39 mouse cellular contexts compared by ENCODE assay signal in genomic region chr7:43966451-43966850, GRCm38 (mm10). TPM values are rescaled to one million over a fixed set of nuclear protein-coding genes. Genes with fewer than 3 reads are reported as not detected.
"Had no signal": no experiment of that assay in that cellular context is flagged by ENCODE, and none has a peak within 500 bp of the region (broad histone marks: within the 10 kb centered on the region; RNA-seq: fewer than 3 reads in every experiment).

Gene Klk1b1 (plus strand): TSS chr7:43966751.

- H3K4me1 ChIP-seq: embryonic facial prominence, embryonic 10.5 days; embryonic facial prominence, embryonic 12.5 days; embryonic facial prominence, embryonic 13.5 days; embryonic facial prominence, embryonic 15.5 days; forebrain, embryonic 10.5 days; forebrain, embryonic 12.5 days; forebrain, embryonic 13.5 days; forebrain, embryonic 15.5 days; heart, embryonic 10.5 days had no signal

- DNase-seq: cerebellum, adult 9-10 months; cerebellum, adult 9-11 months; cerebellum, postnatal 10 days; cerebellum, postnatal 14 days; cerebellum, postnatal 25 days; cerebellum, postnatal 36 days; embryo, embryonic 11 days; forebrain, postnatal 0 days; gastrocnemius, adult 2 months; gastrocnemius, postnatal 10 days; gastrocnemius, postnatal 14 days; gastrocnemius, postnatal 36 days; heart, adult 11 months; heart, adult 18-20 months; heart, adult 2 months had no signal

- H3K27ac ChIP-seq: embryonic facial prominence, embryonic 10.5 days; embryonic facial prominence, embryonic 12.5 days; embryonic facial prominence, embryonic 13.5 days; embryonic facial prominence, embryonic 15.5 days; forebrain, embryonic 10.5 days; forebrain, embryonic 12.5 days; forebrain, embryonic 13.5 days; forebrain, embryonic 15.5 days; gastrocnemius, adult 2 months; heart, adult 2 months; heart, embryonic 10.5 days had no signal

- H3K36me3 ChIP-seq: embryonic facial prominence, embryonic 10.5 days; embryonic facial prominence, embryonic 12.5 days; embryonic facial prominence, embryonic 13.5 days; embryonic facial prominence, embryonic 15.5 days; forebrain, embryonic 10.5 days; forebrain, embryonic 12.5 days; forebrain, embryonic 15.5 days; heart, embryonic 10.5 days had no signal

- H3K4me3 ChIP-seq: embryonic facial prominence, embryonic 10.5 days; embryonic facial prominence, embryonic 12.5 days; embryonic facial prominence, embryonic 13.5 days; embryonic facial prominence, embryonic 15.5 days; erythroblast, embryonic 14.5 days; forebrain, embryonic 10.5 days; forebrain, embryonic 12.5 days; forebrain, embryonic 13.5 days; forebrain, embryonic 15.5 days; gastrocnemius, adult 2 months; heart, adult 2 months; heart, embryonic 10.5 days had no signal

RNA-seq across cellular contexts. Expression of gene Klk1b1, which starts in this region (rescaled TPM):
- total RNA-seq: common myeloid progenitor, adult 5-6 weeks; forebrain, postnatal 0 days; gastrocnemius, adult 18-20 months; gastrocnemius, adult 2 months; gastrocnemius, adult 8-10 months; gastrocnemius, postnatal 10 days; gastrocnemius, postnatal 14 days; gastrocnemius, postnatal 36 days; gastrocnemius, postnatal 4 days; granulocyte monocyte progenitor cell, adult 5-6 weeks; heart, adult 18-20 months; heart, adult 2 months; heart, adult 8-10 months had no signal
- polyA plus RNA-seq: cortical plate, adult 2 months; embryonic facial prominence, embryonic 10.5 days; embryonic facial prominence, embryonic 11.5 days; embryonic facial prominence, embryonic 12.5 days; embryonic facial prominence, embryonic 13.5 days; embryonic facial prominence, embryonic 14.5 days; embryonic facial prominence, embryonic 15.5 days; erythroblast, embryonic 14.5 days; forebrain, embryonic 10.5 days; forebrain, embryonic 11.5 days; forebrain, embryonic 12.5 days; forebrain, embryonic 13.5 days; forebrain, embryonic 14.5 days; forebrain, embryonic 15.5 days; forebrain, embryonic 16.5 days; forebrain, postnatal 0 days; frontal cortex, adult 2 months; gonadal fat pad, adult 2 months; heart, adult 2 months; heart, embryonic 10.5 days had no signal
